Mouse (Mus musculus) forebrain, embryonic 13.5 days (tissue): ENCODE data around the gene Wnt3. TPM values are rescaled to one million over a fixed set of nuclear protein-coding genes. Genes with fewer than 3 reads are reported as not detected.
A peak's percentile ranks its signal among the peaks of the same experiment; 100 is the strongest.

Experiments used
- ATAC-seq: fragments of 200-750 bp; cut with Nextera tagmentation; 2 replicates; pipeline ENCODE4 v1.8.0; 2017
- H3K27ac ChIP-seq: fragments of 300-500 bp; sonication (generic); 2 replicates; pipeline ENCODE4 v1.5.1; 2015; ENCODE audit warnings: inconsistent platforms, mild to moderate bottlenecking, moderate library complexity
- H3K27me3 ChIP-seq: fragments of 300-500 bp; sonication (generic); 2 replicates; pipeline ENCODE4 v1.6.1; 2015; ENCODE audit warnings: mild to moderate bottlenecking, inconsistent platforms
- H3K36me3 ChIP-seq: fragments of 300-500 bp; sonication (generic); 2 replicates; pipeline ENCODE4 v1.6.1; 2015; ENCODE audit warnings: mild to moderate bottlenecking, inconsistent platforms; ENCODE audit not compliant: poor library complexity, severe bottlenecking
- H3K4me1 ChIP-seq: fragments of 300-500 bp; sonication (generic); 2 replicates; pipeline ENCODE4 v1.6.1; 2015; ENCODE audit warnings: inconsistent platforms
- H3K4me2 ChIP-seq: fragments of 300-500 bp; sonication (generic); 2 replicates; pipeline ENCODE4 v1.6.1; 2015; ENCODE audit warnings: inconsistent platforms, mild to moderate bottlenecking, moderate library complexity
- H3K4me3 ChIP-seq: fragments of 300-500 bp; sonication (generic); 2 replicates; pipeline ENCODE4 v1.5.1; 2015; ENCODE audit warnings: mild to moderate bottlenecking, inconsistent platforms
- H3K9ac ChIP-seq: fragments of 300-500 bp; sonication (generic); 2 replicates; pipeline ENCODE4 v1.6.1; 2015; ENCODE audit warnings: mild to moderate bottlenecking, inconsistent platforms
- H3K9me3 ChIP-seq: fragments of 300-500 bp; sonication (generic); replicated peaks from 2 replicates; pipeline ENCODE4 v1.6.1; 2016; ENCODE audit warnings: inconsistent platforms
- WGBS: fragments of 180-500 bp; shearing (Covaris S2); methylation state at CpG from one replicate; pipeline ENCODE4 v1.1.7; 2015; 5-methylcytosine and 5-hydroxymethylcytosine counted together
- polyA plus RNA-seq: library from polyadenylated mRNA; unstranded; fragments of >200 nt; fragmentation: Nextera tagmentation; extraction: Ambion mirVana; gene quantifications from 2 replicates; pipeline ENCODE4 v1.2.1, GENCODE M21; 2015

Wnt3 gene
- polyA plus RNA-seq, 1 experiment from 2014 or later, result 6.5 TPM

DNA sequence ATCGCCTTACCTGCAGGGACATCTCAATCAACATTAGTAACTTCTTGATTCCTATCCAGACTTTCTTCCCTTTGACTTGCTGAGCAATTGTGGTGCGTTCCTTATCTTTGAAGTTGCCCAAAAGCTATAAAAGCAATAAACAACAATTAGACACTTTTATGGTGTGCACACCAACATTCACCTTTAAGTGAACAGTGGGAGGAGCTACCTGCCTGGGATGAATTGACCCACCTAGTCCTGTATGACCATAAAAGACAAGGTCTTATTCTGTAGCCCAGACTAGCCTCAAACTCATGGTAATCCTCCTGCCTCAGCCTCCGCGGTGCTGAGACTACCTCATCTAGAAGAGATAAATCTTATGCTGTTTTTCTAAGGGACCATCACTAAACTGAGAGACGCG lies 53.3 kb downstream of the Wnt3 start:
- 99% methylated on average over 6 of the region's 6 CpGs for WGBS
- Histone ChIP-seq H3K27me3 (no peaks in the 10 kb centered on the region), H3K36me3 (peaks cover 44% of the 10 kb centered on the region), H3K4me3 (no peak overlapping the region), H3K9ac (no peak overlapping the region), H3K4me2 (no peak overlapping the region), H3K9me3 (no peaks in the 10 kb centered on the region), H3K4me1 (peaks cover 7% of the 10 kb centered on the region; the same call in 1 of the 2 replicates), H3K27ac (no peak overlapping the region)
- ATAC-seq, result no peak

DNA sequence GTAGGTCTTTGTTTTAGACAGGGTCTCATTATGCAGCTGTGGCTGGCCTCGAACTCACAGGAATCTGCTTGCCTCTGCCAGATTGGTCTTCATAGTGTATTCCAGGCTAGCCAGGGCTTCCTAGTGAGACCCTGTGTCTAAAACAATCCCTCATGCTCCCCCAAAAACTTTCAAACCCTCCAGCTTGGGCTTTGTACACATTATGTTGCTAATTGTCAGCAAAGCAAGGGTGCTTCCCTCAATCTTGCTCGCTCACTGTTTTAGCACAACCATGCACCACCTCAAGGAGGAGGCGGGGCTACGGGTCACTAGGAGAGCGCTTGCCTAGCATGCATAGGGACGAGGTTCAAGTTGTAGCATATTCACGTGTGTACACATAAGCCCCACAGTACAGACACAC lies 54.9 kb downstream of the Wnt3 start:
- H3K9me3 ChIP-seq, result no peaks in the 10 kb centered on the region
- no peak overlapping the region for H3K4me2 ChIP-seq
- WGBS, result 88% methylated on average over 7 of the region's 7 CpGs
- H3K4me3 ChIP-seq, result no peak overlapping the region
- H3K27me3 ChIP-seq, result no peaks in the 10 kb centered on the region
- H3K4me1 ChIP-seq, result peaks cover 7% of the 10 kb centered on the region; the same call in 1 of the 2 replicates
- peaks cover 28% of the 10 kb centered on the region for H3K36me3 ChIP-seq
- no peak overlapping the region for H3K27ac ChIP-seq
- no peak overlapping the region for H3K9ac ChIP-seq
- ATAC-seq, result no peak

DNA sequence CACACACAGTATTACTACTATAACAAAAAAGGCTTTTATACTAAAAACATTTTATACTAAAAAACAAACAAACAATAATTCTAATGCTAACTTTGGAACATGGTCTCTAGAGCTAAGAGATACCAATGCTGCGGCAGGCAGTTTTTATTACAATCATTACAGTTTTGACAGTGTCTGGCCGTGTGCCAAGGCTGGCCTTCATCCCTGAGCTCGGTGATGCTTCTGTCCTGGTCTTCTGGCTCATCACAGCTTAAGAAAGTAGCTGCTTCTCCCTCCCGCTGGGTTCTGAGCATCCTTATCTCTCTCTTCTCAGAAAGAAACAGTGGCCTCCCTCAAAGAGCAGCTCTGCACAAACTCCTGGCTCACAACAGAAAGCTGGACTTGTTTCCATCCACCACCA lies 56.0 kb downstream of the Wnt3 start:
- WGBS, result 65% methylated on average over 4 of the region's 4 CpGs
- Histone ChIP-seq H3K27me3 (no peaks in the 10 kb centered on the region), H3K27ac (no peak overlapping the region), H3K9ac (no peak overlapping the region), H3K36me3 (peaks cover 20% of the 10 kb centered on the region), H3K4me1 (peaks cover 7% of the 10 kb centered on the region; the same call in 1 of the 2 replicates), H3K4me2 (no peak overlapping the region), H3K9me3 (no peaks in the 10 kb centered on the region), H3K4me3 (no peak overlapping the region)
- ATAC-seq, result no peak

DNA sequence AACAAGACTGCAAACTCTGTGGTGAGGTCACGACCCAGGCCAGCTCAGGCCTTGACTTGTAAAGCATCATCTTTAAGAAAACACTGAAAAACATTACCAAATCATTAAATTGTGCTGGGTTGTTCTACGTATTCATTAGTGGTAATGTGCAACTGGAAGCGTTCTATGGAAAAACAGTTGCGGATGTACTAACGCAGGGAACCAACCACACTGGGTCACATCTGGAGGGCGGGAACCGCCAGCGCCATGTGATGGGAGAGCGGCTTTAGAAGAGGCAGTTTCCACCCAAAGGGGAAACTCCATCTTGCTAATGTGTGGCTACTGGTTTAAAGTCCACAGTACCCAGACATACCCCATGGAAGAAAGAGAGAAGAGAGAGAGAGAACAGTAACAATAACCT lies 56.5 kb downstream of the Wnt3 start:
- no peak overlapping the region for H3K9ac ChIP-seq
- no peak for ATAC-seq
- H3K27me3 ChIP-seq, result no peaks in the 10 kb centered on the region
- H3K4me2 ChIP-seq, result no peak overlapping the region
- peaks cover 7% of the 10 kb centered on the region; the same call in 1 of the 2 replicates for H3K4me1 ChIP-seq
- WGBS, result 75% methylated on average over 9 of the region's 9 CpGs
- no peaks in the 10 kb centered on the region for H3K9me3 ChIP-seq
- H3K4me3 ChIP-seq, result no peak overlapping the region
- no peak overlapping the region for H3K27ac ChIP-seq
- H3K36me3 ChIP-seq, result peaks cover 20% of the 10 kb centered on the region

DNA sequence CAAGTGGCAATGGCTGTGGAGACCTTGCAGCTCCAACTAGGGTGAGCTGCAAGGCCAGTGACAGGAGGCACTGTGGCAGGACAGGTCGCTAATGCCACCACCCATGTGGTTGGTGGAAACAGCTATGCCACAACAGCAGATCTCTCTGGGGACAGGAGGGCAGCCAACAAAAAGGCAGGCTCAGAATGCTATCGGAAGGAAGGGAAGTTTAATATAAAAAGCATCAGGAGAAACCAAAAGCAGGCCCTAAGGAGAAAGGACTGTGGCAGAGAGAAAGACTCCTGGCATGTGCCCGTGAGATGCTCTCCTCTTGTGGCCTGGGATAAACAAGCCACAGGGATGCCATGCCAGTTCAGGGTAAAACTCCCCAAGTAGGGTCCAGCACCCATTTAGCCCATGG lies 57.8 kb downstream of the Wnt3 start:
- Histone ChIP-seq H3K36me3 (peaks cover 13% of the 10 kb centered on the region), H3K4me3 (no peak overlapping the region), H3K27ac (no peak overlapping the region), H3K27me3 (no peaks in the 10 kb centered on the region), H3K4me2 (no peak overlapping the region), H3K9ac (no peak overlapping the region), H3K4me1 (peaks cover 7% of the 10 kb centered on the region; the same call in 1 of the 2 replicates), H3K9me3 (no peaks in the 10 kb centered on the region)
- 53% methylated on average over 3 of the region's 3 CpGs for WGBS
- ATAC-seq, result no peak

DNA sequence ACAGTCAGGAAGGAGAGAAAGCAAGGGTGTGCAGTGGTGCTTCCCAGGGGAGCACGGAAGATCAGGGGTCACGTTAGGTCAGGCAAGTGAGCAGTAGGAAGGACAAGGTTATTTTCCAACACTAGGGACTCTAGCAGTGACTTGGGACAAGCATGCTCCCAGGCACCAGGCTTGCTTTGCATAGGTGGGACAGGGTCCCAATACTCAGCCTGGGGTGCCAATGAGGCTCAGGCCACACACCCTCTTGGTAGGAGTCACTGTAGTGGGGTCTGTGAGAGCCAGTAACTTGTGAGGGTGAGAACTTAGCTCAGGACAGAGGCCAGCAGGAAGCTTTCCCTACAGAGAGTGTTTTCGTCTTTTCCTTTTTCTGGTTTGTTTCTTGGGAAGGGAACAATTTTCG lies 58.4 kb downstream of the Wnt3 start:
- H3K9ac ChIP-seq, result no peak overlapping the region

DNA sequence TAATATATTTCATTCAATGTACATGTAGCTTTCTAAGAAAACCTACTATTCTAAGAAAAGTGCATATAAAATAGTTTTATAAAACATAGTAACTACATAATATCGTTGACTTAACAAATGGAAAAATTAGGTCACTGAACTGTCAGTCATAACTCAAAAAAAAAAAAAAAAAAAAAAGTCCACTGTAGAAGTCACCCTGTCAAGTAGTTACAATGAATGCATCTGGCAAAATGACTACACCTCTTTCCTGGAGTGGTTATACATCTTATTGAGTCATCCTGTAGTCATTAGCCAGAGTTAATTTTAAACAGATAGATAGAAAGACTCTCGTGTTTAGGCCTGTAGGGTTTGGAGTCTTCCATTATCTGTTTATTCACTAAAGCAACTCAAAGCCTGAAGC lies 65.0 kb downstream of the Wnt3 start:
- ATAC-seq, result no peak
- H3K36me3 ChIP-seq, result no peaks in the 10 kb centered on the region
- H3K4me2 ChIP-seq, result no peak overlapping the region
- H3K27me3 ChIP-seq, result no peaks in the 10 kb centered on the region
- H3K9me3 ChIP-seq, result no peaks in the 10 kb centered on the region
- peaks cover 25% of the 10 kb centered on the region for H3K4me1 ChIP-seq
- no peak overlapping the region for H3K27ac ChIP-seq
- WGBS, result 92% methylated on average over 2 of the region's 2 CpGs
- no peak overlapping the region for H3K4me3 ChIP-seq
- H3K9ac ChIP-seq, result no peak overlapping the region

More for the DNA sequence above, 58.4 kb downstream of the Wnt3 start:
- Histone ChIP-seq H3K36me3 (peaks cover 8% of the 10 kb centered on the region; the same call in 1 of the 2 replicates), H3K4me2 (no peak overlapping the region), H3K27me3 (no peaks in the 10 kb centered on the region), H3K9me3 (no peaks in the 10 kb centered on the region), H3K4me1 (peaks cover 7% of the 10 kb centered on the region; the same call in 1 of the 2 replicates), H3K27ac (no peak overlapping the region), H3K4me3 (no peak overlapping the region)
- 68% methylated on average over 4 of the region's 4 CpGs for WGBS
- no peak for ATAC-seq

DNA sequence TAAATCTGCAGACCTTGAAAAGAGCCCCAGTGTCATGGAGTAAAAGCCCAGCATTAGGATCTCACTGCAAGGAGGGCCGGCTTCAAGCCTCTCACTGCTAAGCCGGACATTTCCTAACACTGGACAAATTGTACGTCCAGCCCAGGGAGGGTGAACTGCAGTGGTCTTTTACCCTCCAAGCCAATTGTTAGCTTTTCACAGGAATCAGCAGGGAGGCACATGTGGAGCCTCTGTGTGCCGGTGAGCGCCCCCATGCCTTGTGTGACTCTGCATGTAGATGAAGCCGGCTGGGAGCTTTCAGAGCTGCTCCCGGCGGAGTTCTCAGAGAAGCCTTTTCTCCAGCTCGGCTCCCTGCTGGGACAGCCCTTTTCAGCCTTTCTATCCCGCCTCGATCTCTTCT lies 66.9 kb downstream of the Wnt3 start:
- Histone ChIP-seq H3K36me3 (0 out of 2 replicates have a peak, but pooled peaks cover 4% of the 10 kb centered on the region), H3K9ac (0 out of 2 replicates have a peak overlapping the region, but pooled peaks have one; percentile 19), H3K4me3 (peak overlapping the region; percentile 12; the same call in 1 of the 2 replicates), H3K4me2 (peak overlapping the region; percentile 48), H3K4me1 (peaks cover 25% of the 10 kb centered on the region), H3K27me3 (no peaks in the 10 kb centered on the region), H3K27ac (peak overlapping the region; percentile 78), H3K9me3 (no peaks in the 10 kb centered on the region)
- ATAC-seq, result peak; percentile 82
- 1% methylated on average over 11 of the region's 11 CpGs for WGBS

DNA sequence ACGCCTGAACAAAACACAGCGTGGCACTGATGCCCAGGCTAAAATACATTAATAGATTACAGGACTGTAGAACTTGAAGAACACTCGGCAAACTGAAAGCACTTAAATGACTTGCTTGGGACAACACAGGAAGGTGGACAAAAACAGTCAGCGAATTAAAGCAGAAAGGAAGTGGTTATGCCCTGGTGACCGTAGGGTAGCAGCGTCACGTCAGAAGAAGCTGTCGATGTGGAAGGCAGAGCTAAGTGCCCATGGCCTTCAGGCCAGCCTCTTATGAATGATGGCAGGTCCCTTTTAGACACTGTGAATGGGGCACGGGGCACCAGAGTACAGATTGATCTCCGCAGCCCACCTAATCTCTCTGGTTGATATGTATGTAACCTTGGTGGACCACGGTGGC lies 74.3 kb downstream of the Wnt3 start:
- Histone ChIP-seq H3K27ac (no peak overlapping the region), H3K36me3 (peaks cover 4% of the 10 kb centered on the region; the same call in 1 of the 2 replicates), H3K4me3 (no peak overlapping the region), H3K9ac (no peak overlapping the region), H3K4me1 (peaks cover 13% of the 10 kb centered on the region), H3K9me3 (no peaks in the 10 kb centered on the region), H3K27me3 (no peaks in the 10 kb centered on the region), H3K4me2 (no peak overlapping the region)
- no peak for ATAC-seq
- 89% methylated on average over 11 of the region's 11 CpGs for WGBS

DNA sequence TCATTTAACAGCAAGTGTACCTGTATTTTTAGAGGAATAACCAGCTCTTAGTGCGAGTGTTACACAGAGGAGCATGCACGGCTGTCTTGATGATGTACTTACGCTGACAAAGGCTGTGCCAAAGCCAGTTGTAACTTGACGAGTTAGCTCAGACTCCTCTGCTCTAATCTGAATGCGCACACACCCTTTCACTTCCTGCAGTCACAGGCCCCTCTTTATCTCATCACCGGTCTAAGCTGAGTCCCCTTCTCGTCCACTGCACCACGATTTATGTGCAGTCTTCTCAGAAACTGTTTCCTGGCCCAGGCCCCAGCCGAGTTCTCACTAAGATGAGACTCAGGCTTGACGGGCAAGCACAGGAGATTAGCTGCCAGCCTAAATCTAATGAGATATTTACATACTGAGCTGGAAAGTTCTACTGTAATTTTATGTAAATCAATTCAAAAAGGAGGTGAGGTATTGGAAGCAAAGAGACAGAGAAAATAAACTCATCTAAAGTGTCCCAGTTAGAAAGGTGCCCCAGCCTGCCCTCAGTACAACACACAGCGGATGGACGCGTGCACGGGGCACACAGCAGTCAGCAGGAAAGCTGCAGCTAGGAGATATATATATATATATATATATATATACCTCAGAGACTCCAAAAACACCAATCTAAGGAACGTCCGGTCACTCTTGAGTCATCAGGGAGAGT lies 78.8 kb downstream of the Wnt3 start:
- H3K36me3 ChIP-seq, result peaks cover 3% of the 10 kb centered on the region
- H3K4me2 ChIP-seq, result no peak overlapping the region
- peak; percentile 30; the same call in 1 of the 2 replicates for ATAC-seq
- H3K4me1 ChIP-seq, result peaks cover 25% of the 10 kb centered on the region
- no peaks in the 10 kb centered on the region for H3K9me3 ChIP-seq
- H3K9ac ChIP-seq, result 0 out of 2 replicates have a peak overlapping the region, but pooled peaks have one; percentile 5
- no peaks in the 10 kb centered on the region for H3K27me3 ChIP-seq
- no peak overlapping the region for H3K4me3 ChIP-seq
- H3K27ac ChIP-seq, result peak overlapping the region; percentile 41
- WGBS, result 35% methylated on average over 16 of the region's 16 CpGs

DNA sequence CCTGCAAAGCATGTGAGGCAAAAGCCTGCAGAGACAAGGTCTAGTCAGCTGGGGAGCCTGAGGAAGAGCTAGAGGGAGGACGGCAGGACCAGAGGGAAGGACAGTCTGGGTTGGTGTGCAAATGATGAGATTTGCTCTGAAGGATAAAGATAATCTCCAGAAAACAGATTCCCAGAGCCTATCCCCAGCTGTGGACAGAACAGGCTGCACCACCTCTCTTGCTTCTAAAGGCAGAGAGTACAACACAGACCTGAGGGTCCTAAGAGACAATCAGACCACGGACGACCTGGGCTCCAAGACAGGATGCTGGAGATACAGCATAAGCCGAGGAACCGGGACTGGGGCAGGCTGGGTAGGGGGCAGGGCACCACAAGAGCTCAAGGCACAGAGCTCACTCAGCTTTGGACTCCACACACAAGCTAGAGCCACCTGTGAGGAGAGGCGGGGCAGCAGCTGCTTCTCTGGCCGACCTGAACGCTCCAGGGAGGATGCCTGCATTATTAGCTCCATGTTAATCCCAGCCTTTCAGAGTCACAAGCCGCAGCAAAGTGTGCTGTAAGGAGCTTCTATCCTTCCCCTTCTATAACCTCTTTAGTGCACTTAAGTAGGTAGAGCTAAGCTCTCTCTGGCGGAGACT lies 79.5 kb downstream of the Wnt3 start:
- peak overlapping the region; percentile 41 for H3K27ac ChIP-seq
- 0 out of 2 replicates have a peak overlapping the region, but pooled peaks have one; percentile 1 for H3K4me2 ChIP-seq
- WGBS, result 14% methylated on average over 10 of the region's 10 CpGs

DNA sequence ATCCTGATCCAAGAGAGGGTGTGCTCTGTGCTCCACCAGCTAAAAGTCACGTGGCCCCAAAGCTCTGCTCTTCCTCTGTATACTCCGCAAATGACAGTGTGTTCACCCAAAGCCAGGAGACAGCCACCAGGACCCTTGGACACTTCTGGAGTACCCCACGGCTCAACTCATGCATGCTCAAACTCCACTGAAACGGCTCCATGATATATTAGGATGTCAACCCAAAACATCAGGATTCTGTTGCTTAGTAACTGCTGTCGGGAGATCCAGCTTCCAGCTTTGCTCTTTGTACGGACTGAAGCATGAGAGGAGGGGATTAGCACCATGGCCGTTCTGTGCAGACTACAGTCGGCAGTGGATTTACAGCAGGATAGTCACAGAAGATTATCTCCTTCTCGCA lies 80.3 kb downstream of the Wnt3 start:
- no peak for ATAC-seq
- H3K4me3 ChIP-seq, result no peak overlapping the region
- no peaks in the 10 kb centered on the region for H3K27me3 ChIP-seq
- H3K4me1 ChIP-seq, result peaks cover 31% of the 10 kb centered on the region
- H3K4me2 ChIP-seq, result peak overlapping the region; percentile 27; the same call in 1 of the 2 replicates
- peak overlapping the region; percentile 26; the same call in 1 of the 2 replicates for H3K9ac ChIP-seq
- WGBS, result 11% methylated on average over 9 of the region's 9 CpGs
- no peaks in the 10 kb centered on the region for H3K9me3 ChIP-seq
- peaks cover 13% of the 10 kb centered on the region for H3K36me3 ChIP-seq
- peak overlapping the region; percentile 35; the same call in 1 of the 2 replicates for H3K27ac ChIP-seq

More for the DNA sequence above, 79.5 kb downstream of the Wnt3 start:
- Histone ChIP-seq H3K4me3 (no peak overlapping the region), H3K9me3 (no peaks in the 10 kb centered on the region), H3K9ac (no peak overlapping the region; the same call in 1 of the 2 replicates), H3K27me3 (no peaks in the 10 kb centered on the region), H3K36me3 (peaks cover 8% of the 10 kb centered on the region), H3K4me1 (peaks cover 25% of the 10 kb centered on the region)
- ATAC-seq, result no peak
